Mouse (Mus musculus) ES-Bruce4 (cell line): Measurements from ENCODE around the gene Synrg.
A peak's percentile ranks its signal among the peaks of the same experiment; 100 is the strongest.

Experiments used
- CTCF ChIP-seq: IDR thresholded peaks from one replicate; pipeline ENCODE4 v1.8.1; 2011; ENCODE audit warnings: low read depth, low read length
- EP300 ChIP-seq: IDR thresholded peaks from 2 replicates; pipeline ENCODE4 v1.6.1; 2011; ENCODE audit warnings: low read depth, low read length; ENCODE audit not compliant: insufficient read depth
- POLR2A ChIP-seq: IDR thresholded peaks from one replicate; pipeline ENCODE4 v1.8.1; 2011; ENCODE audit warnings: low read length; ENCODE audit not compliant: insufficient read depth

- 0 out of 2 replicates have a peak, but pooled peaks have one; percentile 49 for TF ChIP-seq EP300
- TF ChIP-seq POLR2A, result no peak
- no peak for TF ChIP-seq CTCF
These were observed 30.3 kb downstream of the Synrg start for GRCm38 (mm10) chr11:83994481-83994880.
